Mouse (Mus musculus) thymus, adult 2 months (tissue): Measurements from ENCODE around the gene Adcyap1r1.

Source experiments
- CTCF ChIP-seq: fragments of 200-500 bp; IDR thresholded peaks from 2 replicates; pipeline ENCODE4 v1.5.1; 2012; ENCODE audit warnings: mild to moderate bottlenecking, control low read depth, low read length, moderate library complexity, borderline replicate concordance; ENCODE audit not compliant: control insufficient read depth, poor library complexity, insufficient read depth; ENCODE audit errors: extremely low read depth
- POLR2A ChIP-seq: fragments of 200-500 bp; IDR thresholded peaks from 2 replicates; pipeline ENCODE4 v1.6.1; 2012; ENCODE audit warnings: mild to moderate bottlenecking, low read length, control low read depth, moderate library complexity; ENCODE audit not compliant: control insufficient read depth, poor library complexity, insufficient read depth; ENCODE audit errors: extremely low read depth

DNA sequence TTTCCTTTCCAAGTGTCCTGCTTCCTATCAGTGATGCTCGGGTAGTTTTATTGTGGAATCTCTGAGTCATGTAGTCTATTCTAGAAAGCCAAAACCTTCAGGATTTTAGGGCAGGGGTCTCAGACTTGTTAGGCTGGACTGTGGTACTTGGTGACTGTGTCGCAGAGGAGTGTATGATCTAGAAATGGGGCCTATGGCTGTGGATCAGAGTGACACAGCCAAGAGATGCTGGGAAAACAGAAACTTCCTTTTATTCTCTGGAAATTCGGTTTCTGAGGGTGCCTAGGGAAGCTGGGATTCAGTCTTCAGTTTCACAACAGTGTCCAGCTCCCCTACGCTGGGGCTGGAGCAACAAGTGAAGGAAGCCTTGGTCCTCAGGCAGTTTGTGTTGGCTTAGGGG, 7.1 kb upstream of the Adcyap1r1 start:
- no peak for TF ChIP-seq CTCF
- no peak for TF ChIP-seq POLR2A
